Mouse (Mus musculus) spleen, adult 2 months (tissue): ENCODE results near the gene Rxfp4.

Experiments
- CTCF ChIP-seq: fragments of 200-500 bp; IDR thresholded peaks from 2 replicates; pipeline ENCODE4 v1.5.1; 2011; ENCODE audit warnings: mild to moderate bottlenecking, inconsistent platforms; ENCODE audit not compliant: insufficient read depth, insufficient read length, insufficient replicate concordance; ENCODE audit errors: extremely low read depth
- POLR2A ChIP-seq: fragments of 200-500 bp; IDR thresholded peaks from 2 replicates; pipeline ENCODE4 v1.6.1; 2011; ENCODE audit warnings: low read depth, low read length, inconsistent platforms

DNA sequence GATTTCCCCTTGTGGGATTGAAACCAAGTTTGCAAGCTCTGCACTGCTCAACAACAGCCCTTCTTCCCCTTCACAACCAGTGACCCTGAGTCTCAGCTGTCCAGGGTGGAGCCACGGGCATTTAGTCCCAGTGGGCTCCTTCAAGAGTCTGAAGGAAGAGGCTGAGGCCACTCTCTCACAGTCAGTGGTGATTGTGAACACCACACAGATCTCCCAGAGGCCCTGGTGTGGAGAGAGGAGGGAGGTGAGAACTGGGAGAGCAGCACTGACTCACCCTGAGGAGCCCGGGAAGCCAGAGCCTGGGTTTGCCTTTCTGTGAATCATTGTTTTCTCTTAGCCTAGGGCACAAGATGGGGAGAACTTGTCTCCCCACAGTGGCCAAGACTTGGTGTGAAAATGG lies 28.0 kb downstream of the Rxfp4 start:
- no peak for TF ChIP-seq POLR2A
- no peak for TF ChIP-seq CTCF
